Mouse (Mus musculus) forebrain, postnatal 0 days (tissue): Measurements from ENCODE around the gene Tpsab1. TPM values are rescaled to one million over a fixed set of nuclear protein-coding genes. Genes with fewer than 3 reads are reported as not detected.

Source experiments
- ATAC-seq: fragments of 200-750 bp; cut with Nextera tagmentation; 2 replicates; pipeline ENCODE4 v1.8.0; 2017; ENCODE audit warnings: mild to moderate bottlenecking, moderate library complexity
- DNase-seq: peaks from one replicate; pipeline ENCODE4 v3.0.0-alpha.2; 2015
- H3K27ac ChIP-seq: fragments of 300-500 bp; sonication (generic); 2 replicates; pipeline ENCODE4 v1.5.1; 2014; ENCODE audit warnings: low read depth, mild to moderate bottlenecking, antibody characterized with exemption, low read length, moderate library complexity, mixed read lengths
- H3K27me3 ChIP-seq: fragments of 300-500 bp; sonication (generic); 2 replicates; pipeline ENCODE4 v1.6.1; 2014; ENCODE audit warnings: mild to moderate bottlenecking, low read length, mixed read lengths; ENCODE audit not compliant: insufficient read depth
- H3K36me3 ChIP-seq: fragments of 300-500 bp; sonication (generic); 2 replicates; pipeline ENCODE4 v1.6.1; 2014; ENCODE audit warnings: mild to moderate bottlenecking, moderate library complexity; ENCODE audit not compliant: insufficient read depth
- H3K4me1 ChIP-seq: fragments of 300-500 bp; sonication (generic); 2 replicates; pipeline ENCODE4 v1.6.1; 2014; ENCODE audit warnings: antibody characterized with exemption; ENCODE audit not compliant: insufficient read depth
- H3K4me2 ChIP-seq: fragments of 300-500 bp; sonication (generic); 2 replicates; pipeline ENCODE4 v1.6.1; 2014; ENCODE audit warnings: low read depth, mild to moderate bottlenecking, moderate library complexity
- H3K4me3 ChIP-seq: fragments of 300-500 bp; sonication (generic); 2 replicates; pipeline ENCODE4 v1.5.1; 2014; ENCODE audit warnings: low read depth, low read length, mixed read lengths
- H3K9ac ChIP-seq: fragments of 300-500 bp; sonication (generic); 2 replicates; pipeline ENCODE4 v1.6.1; 2014; ENCODE audit warnings: mild to moderate bottlenecking
- H3K9me3 ChIP-seq: fragments of 300-500 bp; sonication (generic); 2 replicates; pipeline ENCODE4 v1.6.1; 2016; ENCODE audit warnings: low read length
- CTCF ChIP-seq: sonication (generic); IDR thresholded peaks from 2 replicates; pipeline ENCODE4 v1.5.1; 2016; ENCODE audit warnings: antibody characterized with exemption, control low read depth, low read depth
- WGBS: fragments of 180-500 bp; shearing (Covaris S2); extraction: QIAGEN DNeasy Blood & Tissue Kit; methylation state at CpG from one replicate; pipeline ENCODE4 v1.1.7; 2014; 5-methylcytosine and 5-hydroxymethylcytosine counted together
- polyA plus RNA-seq: library from polyadenylated mRNA; unstranded; fragments of >200 nt; fragmentation: Nextera tagmentation; extraction: Ambion mirVana; gene quantifications from 2 replicates; pipeline ENCODE4 v1.2.1, GENCODE M21; 2015
- total RNA-seq: library from RNA; depleted of rRNA; stranded (reverse); fragments of >200 nt; gene quantifications from 2 replicates; pipeline ENCODE4 v1.2.3, GENCODE M21; 2014

Tpsab1 gene
- total and polyA plus RNA-seq, 2 experiments from 2014 or later = 0.13 TPM; not detected in 1

GRCm38 (mm10) chr17:25361291-25361690, 15.9 kb upstream of the Tpsab1 start:
- no peaks in the 10 kb centered on the region for H3K4me1 ChIP-seq
- no peak overlapping the region for H3K9ac ChIP-seq
- DNase-seq = no peak
- H3K4me3 ChIP-seq = no peak overlapping the region
- no peaks in the 10 kb centered on the region for H3K36me3 ChIP-seq
- no peak for TF ChIP-seq CTCF
- H3K4me2 ChIP-seq = no peak overlapping the region
- WGBS = 57% methylated on average over 2 of the region's 2 CpGs
- no peak for ATAC-seq
- H3K27ac ChIP-seq = no peak overlapping the region
- H3K9me3 ChIP-seq = no peaks in the 10 kb centered on the region
- no peaks in the 10 kb centered on the region for H3K27me3 ChIP-seq

- Histone ChIP-seq H3K27ac (no peak overlapping the region), H3K9me3 (no peaks in the 10 kb centered on the region), H3K4me3 (no peak overlapping the region), H3K27me3 (no peaks in the 10 kb centered on the region), H3K36me3 (no peaks in the 10 kb centered on the region), H3K4me1 (no peaks in the 10 kb centered on the region), H3K9ac (no peak overlapping the region), H3K4me2 (no peak overlapping the region)
- ATAC-seq (no peak), DNase-seq (no peak)
- TF ChIP-seq CTCF = no peak
- WGBS = 67% methylated on average over 3 of the region's 3 CpGs
Observed at GRCm38 (mm10) chr17:25341490-25341889, 3.9 kb downstream of the Tpsab1 start.

GRCm38 (mm10) chr17:25340003-25340402, 5.4 kb downstream of the Tpsab1 start:
- Histone ChIP-seq H3K4me2 (no peak overlapping the region), H3K4me3 (no peak overlapping the region), H3K36me3 (no peaks in the 10 kb centered on the region), H3K27me3 (no peaks in the 10 kb centered on the region), H3K27ac (no peak overlapping the region), H3K9ac (no peak overlapping the region), H3K4me1 (no peaks in the 10 kb centered on the region), H3K9me3 (no peaks in the 10 kb centered on the region)
- WGBS = 81% methylated on average over 6 of the region's 6 CpGs
- DNase-seq (no peak), ATAC-seq (no peak)
- no peak for TF ChIP-seq CTCF

GRCm38 (mm10) chr17:25338218-25338617, 7.1 kb downstream of the Tpsab1 start:
- no peaks in the 10 kb centered on the region for H3K9me3 ChIP-seq
- H3K27ac ChIP-seq = no peak overlapping the region
- TF ChIP-seq CTCF = no peak
- no peak overlapping the region for H3K4me3 ChIP-seq
- ATAC-seq (no peak), DNase-seq (no peak)
- no peak overlapping the region for H3K4me2 ChIP-seq
- 86% methylated on average over 4 of the region's 4 CpGs for WGBS
- H3K9ac ChIP-seq = no peak overlapping the region
- H3K4me1 ChIP-seq = no peaks in the 10 kb centered on the region
- no peaks in the 10 kb centered on the region for H3K36me3 ChIP-seq
- no peaks in the 10 kb centered on the region for H3K27me3 ChIP-seq

- Histone ChIP-seq H3K4me3 (no peak overlapping the region), H3K36me3 (no peaks in the 10 kb centered on the region), H3K27me3 (no peaks in the 10 kb centered on the region; the same call in 1 of the 2 replicates), H3K9ac (no peak overlapping the region), H3K9me3 (no peaks in the 10 kb centered on the region), H3K4me1 (no peaks in the 10 kb centered on the region), H3K27ac (no peak overlapping the region), H3K4me2 (no peak overlapping the region)
- peak; percentile 82 for ATAC-seq
- peak; percentile 99 for TF ChIP-seq CTCF
- DNase-seq = peak; percentile 89
- WGBS = 1% methylated on average over 8 of the region's 8 CpGs
Observed at GRCm38 (mm10) chr17:25333943-25334342, 11.4 kb downstream of the Tpsab1 start.

- TF ChIP-seq CTCF = no peak
- Histone ChIP-seq H3K9me3 (no peaks in the 10 kb centered on the region), H3K4me3 (no peak overlapping the region), H3K36me3 (no peaks in the 10 kb centered on the region), H3K9ac (no peak overlapping the region), H3K4me2 (no peak overlapping the region), H3K4me1 (no peaks in the 10 kb centered on the region), H3K27ac (no peak overlapping the region), H3K27me3 (no peaks in the 10 kb centered on the region; the same call in 1 of the 2 replicates)
- ATAC-seq = no peak
- WGBS = 87% methylated on average over 9 of the region's 9 CpGs
- DNase-seq = no peak
Observed at GRCm38 (mm10) chr17:25332321-25332720, 13.0 kb downstream of the Tpsab1 start.

GRCm38 (mm10) chr17:25322930-25323329, 22.4 kb downstream of the Tpsab1 start:
- Histone ChIP-seq H3K36me3 (no peaks in the 10 kb centered on the region), H3K9me3 (no peaks in the 10 kb centered on the region), H3K9ac (no peak overlapping the region), H3K4me2 (no peak overlapping the region), H3K4me3 (no peak overlapping the region), H3K27me3 (no peaks in the 10 kb centered on the region), H3K27ac (no peak overlapping the region), H3K4me1 (no peaks in the 10 kb centered on the region)
- WGBS = 10% methylated on average over 2 of the region's 2 CpGs
- ATAC-seq (no peak), DNase-seq (no peak)
- no peak for TF ChIP-seq CTCF

- Histone ChIP-seq H3K27ac (no peak overlapping the region), H3K4me2 (no peak overlapping the region), H3K36me3 (no peaks in the 10 kb centered on the region), H3K4me3 (no peak overlapping the region), H3K9ac (no peak overlapping the region), H3K4me1 (no peaks in the 10 kb centered on the region), H3K9me3 (no peaks in the 10 kb centered on the region), H3K27me3 (no peaks in the 10 kb centered on the region)
- ATAC-seq (no peak), DNase-seq (no peak)
- no peak for TF ChIP-seq CTCF
- WGBS = 93% methylated on average over 8 of the region's 8 CpGs
Observed at GRCm38 (mm10) chr17:25320819-25321218, 24.5 kb downstream of the Tpsab1 start.
